Mouse (Mus musculus): Measurements from ENCODE around the gene Tmem126a. TPM values are rescaled to one million over a fixed set of nuclear protein-coding genes. Genes with fewer than 3 reads are reported as not detected.
A peak's percentile ranks its signal among the peaks of the same experiment; 100 is the strongest.

Gene Tmem126a
- polyA plus RNA-seq (2015; fragmentation: Nextera tagmentation; extraction: Ambion mirVana): 125 and 136 TPM in 2 replicates

DNA sequence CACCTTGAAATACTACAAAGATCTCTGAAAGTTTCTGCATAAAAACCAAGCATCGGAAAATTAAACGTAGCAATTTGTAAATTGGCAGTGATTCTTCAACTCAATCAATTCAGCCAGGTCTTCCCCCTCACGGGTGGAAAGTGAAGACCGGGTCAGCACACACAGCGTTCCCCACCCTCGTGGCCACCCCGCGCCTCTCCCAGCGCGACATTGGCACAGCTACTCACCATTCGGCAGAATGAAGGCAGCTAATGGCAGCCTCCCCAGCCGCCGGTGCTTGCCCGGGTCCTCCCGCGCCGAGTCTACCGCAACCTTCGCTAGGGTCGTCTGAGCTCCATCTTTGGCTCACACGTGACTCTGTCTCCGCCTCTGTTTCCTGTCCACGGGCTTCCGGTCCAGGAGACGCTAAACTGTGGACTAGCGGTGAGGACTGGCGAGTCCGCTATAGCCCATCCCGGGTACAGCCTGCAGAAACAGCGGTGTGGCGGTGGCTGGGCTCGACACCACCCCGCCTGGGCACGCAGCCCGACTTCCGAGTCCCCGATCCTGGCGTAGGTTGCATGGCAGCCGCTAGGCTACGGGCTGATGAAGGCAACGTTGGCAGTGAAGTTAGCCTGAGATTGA, at the start of gene Tmem126a:
TSS of gene Tmem126a (minus strand) at position 385 of the 624 bp plus-strand sequence.
- WGBS: under 1% methylated on average over 41 of the region's 41 CpGs
- Histone ChIP-seq H3K9ac (ENCODE audit: low read depth, low read length) (peak within 1 kb of the TSS; percentile 70), H3K9me3 (ENCODE audit: control insufficient read depth) (no peaks in the 10 kb centered on the region), H3K4me1 (replicated peaks; ENCODE audit: control insufficient read depth, insufficient read depth, low read length) (no peaks in the 10 kb centered on the region; the same call in 1 of the 2 replicates), H3K4me3 (ENCODE audit: low read depth, low read length) (peak within 1 kb of the TSS; percentile 72), H3K27me3 (replicated peaks; ENCODE audit: control insufficient read depth, insufficient read depth, low read length) (no peaks in the 10 kb centered on the region), H3K36me3 (ENCODE audit: control insufficient read depth, insufficient read depth) (peaks cover 8% of the 10 kb centered on the region), H3K4me2 (replicated peaks; ENCODE audit: low read depth) (peak within 1 kb of the TSS; percentile 75), H3K27ac (ENCODE audit: low read depth, low read length) (peak within 1 kb of the TSS; percentile 73)
- peak; percentile 63 for TF ChIP-seq CTCF (IDR thresholded peaks at IDR 0.05; ENCODE audit: low read depth)
- peak; percentile 91 for ATAC-seq

DNA sequence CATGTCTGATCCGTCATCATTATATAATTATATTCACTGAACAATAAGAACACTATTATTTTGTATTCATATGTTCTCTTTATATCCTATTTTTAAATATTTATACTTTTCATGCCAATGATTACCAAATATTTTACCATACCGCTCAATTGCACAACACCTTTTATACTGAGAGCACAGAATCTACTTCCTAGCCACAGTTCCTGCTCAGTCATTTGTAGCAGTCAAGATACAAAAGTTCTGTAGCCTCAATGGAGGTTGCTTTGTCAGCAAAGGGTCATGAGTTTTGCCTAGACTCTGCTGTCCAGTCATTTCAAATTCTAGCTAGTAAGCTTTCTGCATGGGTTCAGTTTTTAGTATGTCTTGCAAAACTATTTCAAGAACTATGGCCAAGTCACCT, 25.6 kb upstream of the Tmem126a start:
- ATAC-seq: no peak
- Histone ChIP-seq H3K4me3 (ENCODE audit: low read depth, low read length) (no peak overlapping the region), H3K9me3 (ENCODE audit: control insufficient read depth) (no peaks in the 10 kb centered on the region), H3K4me2 (replicated peaks; ENCODE audit: low read depth) (no peak overlapping the region), H3K4me1 (replicated peaks; ENCODE audit: control insufficient read depth, insufficient read depth, low read length) (no peaks in the 10 kb centered on the region), H3K9ac (ENCODE audit: low read depth, low read length) (no peak overlapping the region), H3K36me3 (ENCODE audit: control insufficient read depth, insufficient read depth) (no peaks in the 10 kb centered on the region), H3K27me3 (replicated peaks; ENCODE audit: control insufficient read depth, insufficient read depth, low read length) (peaks cover 6% of the 10 kb centered on the region; the same call in 1 of the 2 replicates), H3K27ac (ENCODE audit: low read depth, low read length) (no peak overlapping the region)
- TF ChIP-seq CTCF (IDR thresholded peaks at IDR 0.05; ENCODE audit: low read depth): no peak
- WGBS: 80% methylated on average over 2 of the region's 2 CpGs

DNA sequence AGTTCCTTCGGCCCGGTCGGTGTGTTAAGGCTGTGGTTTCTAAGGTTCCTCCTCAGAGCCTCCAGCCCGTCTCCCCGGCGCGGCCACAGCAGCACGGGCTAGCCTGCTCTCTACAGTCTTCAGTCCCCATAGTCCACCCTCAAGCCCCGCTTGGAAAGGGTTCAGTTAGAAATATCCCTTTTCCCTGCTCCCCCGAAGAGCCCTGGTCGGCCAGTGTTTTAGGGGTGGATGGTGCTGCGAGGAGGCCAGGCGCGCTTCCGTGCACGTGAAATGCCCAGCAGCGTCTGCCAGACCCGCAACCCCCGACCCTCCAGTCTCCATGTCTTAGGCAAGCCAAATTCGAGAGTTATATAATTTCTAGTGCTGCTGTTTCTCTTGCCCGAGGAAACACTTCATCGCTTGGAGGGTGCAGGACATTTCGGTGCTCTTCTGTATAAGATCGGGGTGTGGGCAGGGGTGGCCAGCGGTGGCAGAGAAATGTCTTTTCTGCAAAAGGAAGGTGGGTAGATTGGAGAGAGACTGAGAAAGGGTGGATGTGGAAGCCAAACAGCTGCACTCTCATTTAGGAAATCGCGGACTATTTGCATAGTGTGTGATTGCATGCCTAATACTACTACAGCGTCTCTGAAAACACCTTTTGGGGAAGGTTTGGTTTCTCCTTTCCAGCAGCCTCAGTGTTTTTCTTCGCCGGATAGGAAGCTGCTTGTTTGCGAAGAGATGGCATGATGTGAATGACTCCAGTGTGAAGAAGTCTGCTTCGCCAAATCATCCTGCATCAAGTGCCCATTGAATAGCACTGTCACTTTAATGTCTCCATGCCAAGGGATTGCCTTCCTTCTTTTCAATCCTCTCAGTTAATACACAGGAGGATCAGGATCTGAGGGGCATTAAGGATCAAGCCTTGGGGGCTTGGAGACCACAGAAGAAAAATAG, 19.6 kb upstream of the Tmem126a start, which contains the start of gene Dlg2:
TSS of gene Dlg2 (plus strand) at position 360 of the 933 bp plus-strand sequence.
- 0 out of 2 replicates have a peak, but pooled peaks cover 6% of the 10 kb centered on the region for H3K36me3 ChIP-seq (ENCODE audit: control insufficient read depth, insufficient read depth)
- no peaks in the 10 kb centered on the region for H3K9me3 ChIP-seq (ENCODE audit: control insufficient read depth)
- H3K4me2 ChIP-seq (replicated peaks; ENCODE audit: low read depth): peak within 1 kb of the TSS; percentile 96
- under 1% methylated on average over 32 of the region's 32 CpGs for WGBS
- 0 out of 2 replicates have a peak, but pooled peaks cover 3% of the 10 kb centered on the region for H3K4me1 ChIP-seq (replicated peaks; ENCODE audit: control insufficient read depth, insufficient read depth, low read length)
- H3K4me3 ChIP-seq (ENCODE audit: low read depth, low read length): peak within 1 kb of the TSS; percentile 62
- H3K27me3 ChIP-seq (replicated peaks; ENCODE audit: control insufficient read depth, insufficient read depth, low read length): peaks cover 7% of the 10 kb centered on the region
- H3K27ac ChIP-seq (ENCODE audit: low read depth, low read length): peak within 1 kb of the TSS; percentile 71
- ATAC-seq: peak; percentile 74
- no peak for TF ChIP-seq CTCF (IDR thresholded peaks at IDR 0.05; ENCODE audit: low read depth)
- peak within 1 kb of the TSS; percentile 66 for H3K9ac ChIP-seq (ENCODE audit: low read depth, low read length)

DNA sequence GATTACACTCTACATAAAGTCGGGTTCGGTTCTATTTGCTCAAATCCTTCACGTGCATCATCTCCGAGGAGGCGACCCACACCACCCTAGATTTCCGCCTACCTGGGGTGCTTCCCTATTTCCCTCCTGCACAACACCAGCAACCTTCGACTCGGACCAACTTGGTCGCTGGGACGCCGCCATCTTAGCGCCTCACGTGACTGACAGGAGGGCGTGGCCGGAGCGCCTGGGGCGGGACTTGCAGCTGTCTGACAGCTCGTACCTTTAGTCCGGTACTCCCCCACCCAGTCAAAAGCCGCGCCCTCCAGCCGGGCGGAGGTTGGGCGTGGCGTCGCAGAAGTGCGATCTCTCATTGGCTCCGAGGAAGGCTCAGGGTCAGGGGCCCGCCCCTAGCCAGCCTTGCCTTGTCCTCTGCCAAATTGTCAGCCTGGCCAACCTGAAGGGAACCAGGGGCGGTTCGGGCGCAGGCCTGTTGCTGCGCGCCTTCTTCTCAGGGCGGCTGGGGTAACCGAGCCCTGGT, 18.8 kb upstream of the Tmem126a start, which contains the start of gene Tmem126b:
TSS of gene Tmem126b (minus strand) at position 209 of the 520 bp plus-strand sequence.
- peak within 1 kb of the TSS; percentile 62 for H3K4me3 ChIP-seq (ENCODE audit: low read depth, low read length)
- no peak for TF ChIP-seq CTCF (IDR thresholded peaks at IDR 0.05; ENCODE audit: low read depth)
- peak; percentile 100 for ATAC-seq
- no peaks in the 10 kb centered on the region for H3K9me3 ChIP-seq (ENCODE audit: control insufficient read depth)
- peak within 1 kb of the TSS; percentile 66 for H3K9ac ChIP-seq (ENCODE audit: low read depth, low read length)
- WGBS: under 1% methylated on average over 36 of the region's 36 CpGs
- peak within 1 kb of the TSS; percentile 96 for H3K4me2 ChIP-seq (replicated peaks; ENCODE audit: low read depth)
- peaks cover 7% of the 10 kb centered on the region for H3K27me3 ChIP-seq (replicated peaks; ENCODE audit: control insufficient read depth, insufficient read depth, low read length)
- peak within 1 kb of the TSS; percentile 71 for H3K27ac ChIP-seq (ENCODE audit: low read depth, low read length)
- H3K4me1 ChIP-seq (replicated peaks; ENCODE audit: control insufficient read depth, insufficient read depth, low read length): 0 out of 2 replicates have a peak, but pooled peaks cover 3% of the 10 kb centered on the region
- H3K36me3 ChIP-seq (ENCODE audit: control insufficient read depth, insufficient read depth): 0 out of 2 replicates have a peak, but pooled peaks cover 6% of the 10 kb centered on the region

DNA sequence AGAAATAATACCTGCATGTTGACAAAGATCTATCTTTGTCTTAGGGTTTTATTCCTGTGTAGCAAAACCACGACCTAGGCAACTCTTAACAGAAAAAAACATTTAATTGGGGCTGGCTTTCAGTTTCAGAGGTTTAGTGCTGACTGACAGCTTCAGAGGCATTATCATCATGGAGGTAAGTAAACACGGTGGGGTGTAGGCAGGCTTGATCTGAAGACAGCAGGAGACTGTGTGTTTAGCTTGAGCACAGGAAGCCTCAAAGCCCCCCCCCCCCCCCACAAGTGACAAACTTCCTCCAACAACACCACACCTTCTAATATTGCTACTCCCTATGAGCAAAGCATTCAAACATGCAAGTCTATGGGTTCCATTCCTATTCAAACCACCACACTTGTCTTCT, 16.5 kb upstream of the Tmem126a start:
- no peak overlapping the region for H3K9ac ChIP-seq (ENCODE audit: low read depth, low read length)
- H3K27me3 ChIP-seq (replicated peaks; ENCODE audit: control insufficient read depth, insufficient read depth, low read length): peaks cover 2% of the 10 kb centered on the region
- no peaks in the 10 kb centered on the region for H3K9me3 ChIP-seq (ENCODE audit: control insufficient read depth)
- no peak for ATAC-seq
- 0 out of 2 replicates have a peak, but pooled peaks cover 3% of the 10 kb centered on the region for H3K4me1 ChIP-seq (replicated peaks; ENCODE audit: control insufficient read depth, insufficient read depth, low read length)
- 49% methylated on average over 2 of the region's 2 CpGs for WGBS
- no peak overlapping the region for H3K27ac ChIP-seq (ENCODE audit: low read depth, low read length)
- H3K4me3 ChIP-seq (ENCODE audit: low read depth, low read length): no peak overlapping the region
- H3K4me2 ChIP-seq (replicated peaks; ENCODE audit: low read depth): no peak overlapping the region
- peaks cover 22% of the 10 kb centered on the region; the same call in 1 of the 2 replicates for H3K36me3 ChIP-seq (ENCODE audit: control insufficient read depth, insufficient read depth)
- TF ChIP-seq CTCF (IDR thresholded peaks at IDR 0.05; ENCODE audit: low read depth): no peak

Data from intestine, postnatal 0 days (tissue).